Mouse (Mus musculus): Measurements from ENCODE around the gene Prr15l.

The Prr15l gene

GRCm38 (mm10) chr11:96924861-96925260 is 3.0 kb upstream of the Prr15l start:
- no peak for DNase-seq

- no peak for DNase-seq
Measured at GRCm38 (mm10) chr11:96925469-96926148, 2.3 kb upstream of the Prr15l start.

DNA sequence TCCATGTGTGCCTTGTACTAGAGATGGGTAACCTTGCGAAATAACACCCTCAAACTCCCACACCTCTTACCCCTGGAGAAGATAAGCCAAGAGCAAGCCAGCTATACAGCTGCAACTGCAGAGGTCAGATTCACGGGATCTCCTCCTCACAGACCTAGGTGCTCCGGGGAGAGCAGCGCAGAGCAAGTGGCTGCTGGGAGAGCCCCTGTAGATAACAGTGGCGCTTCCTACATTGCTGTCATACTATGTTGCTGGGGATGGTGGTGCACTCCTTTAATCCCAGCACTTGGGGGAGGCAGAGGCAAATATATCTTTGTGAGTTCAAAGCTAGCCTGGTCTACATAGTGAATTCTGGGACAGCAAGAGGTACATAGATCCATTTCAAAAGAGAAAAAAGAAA is 1.3 kb upstream of the Prr15l start:
- no peak for DNase-seq

GRCm38 (mm10) chr11:96928691-96929090 is 787 bp downstream of the Prr15l start:
- no peak for DNase-seq

- DNase-seq, result no peak
Measured at GRCm38 (mm10) chr11:96929096-96929765, 1.3 kb downstream of the Prr15l start.

DNA sequence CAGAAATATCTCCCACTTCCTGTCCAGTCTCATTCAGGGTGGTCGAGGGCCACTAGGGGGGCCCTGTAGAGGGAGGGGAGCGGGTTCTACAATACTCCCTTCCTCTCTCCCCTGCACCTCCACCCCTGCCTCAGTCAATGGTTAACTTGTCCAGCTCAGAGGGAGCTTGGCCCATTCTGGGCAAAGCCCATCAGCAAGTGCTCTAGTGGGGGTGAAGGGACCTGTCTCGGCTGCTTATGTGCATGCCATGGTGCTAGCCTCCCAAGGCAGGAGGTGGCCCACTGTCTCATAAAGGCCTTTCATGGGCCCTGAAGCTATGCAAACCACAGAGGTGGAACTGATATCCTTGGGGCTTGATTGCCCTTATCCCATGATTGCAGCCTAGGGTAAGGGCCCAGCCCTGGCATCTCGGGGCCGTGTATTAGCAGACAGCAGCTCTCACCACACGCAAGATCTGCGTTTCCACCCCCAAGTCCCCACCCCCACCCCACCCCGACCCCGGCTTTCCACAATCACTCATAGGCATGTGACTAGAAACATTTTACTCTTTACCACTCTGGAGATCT is 1.9 kb downstream of the Prr15l start:
- DNase-seq, result no peak

- DNase-seq, result no peak
Measured at GRCm38 (mm10) chr11:96931327-96932062, 3.6 kb downstream of the Prr15l start.

GRCm38 (mm10) chr11:96933562-96934276 is 5.8 kb downstream of the Prr15l start:
- DNase-seq, result no peak

- peak; percentile 52 for DNase-seq
Measured at GRCm38 (mm10) chr11:96934921-96935356, 7.0 kb downstream of the Prr15l start.

- DNase-seq, result no peak
Measured at GRCm38 (mm10) chr11:96935872-96936650, 8.2 kb downstream of the Prr15l start.

DNA sequence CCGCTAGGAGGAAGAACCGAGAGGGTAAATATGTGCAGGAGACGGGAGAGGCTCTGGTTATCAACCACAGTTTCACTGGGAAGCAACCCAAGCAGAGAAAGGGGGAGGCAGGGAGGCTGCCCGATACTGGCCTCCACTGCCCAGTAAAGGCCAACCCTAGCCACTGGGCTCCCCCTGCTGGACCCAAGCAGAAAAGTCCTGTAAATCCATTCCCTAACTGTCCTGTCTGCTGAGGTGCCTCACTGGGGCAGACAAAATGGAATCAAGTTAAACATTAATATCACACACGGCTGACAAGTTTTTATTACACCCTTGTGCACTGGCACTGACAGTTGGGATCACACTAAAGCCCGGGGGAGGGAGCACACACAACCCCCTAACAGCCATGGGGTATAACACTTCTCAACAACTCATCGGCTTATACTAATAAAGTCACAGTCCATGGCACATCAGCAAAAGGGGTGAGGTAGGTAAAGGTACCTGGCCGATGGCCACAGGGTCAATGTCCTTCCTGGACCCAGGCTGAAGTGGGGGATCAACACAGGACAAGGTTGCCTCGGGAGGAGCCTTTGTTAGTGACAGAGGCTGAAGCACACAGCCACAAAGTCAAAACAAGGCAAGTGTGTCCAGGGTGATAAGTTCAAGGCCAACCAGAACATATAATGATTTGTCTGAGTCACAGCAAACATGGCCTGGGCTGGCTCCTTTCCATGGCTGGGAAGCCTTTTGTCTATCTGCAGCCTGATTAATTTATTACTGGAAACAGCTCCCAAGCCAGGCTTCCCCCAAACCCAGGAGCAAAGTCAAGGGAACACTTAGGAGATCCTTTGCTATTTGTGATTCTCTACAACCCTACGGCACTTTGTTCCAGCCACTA is 9.9 kb downstream of the Prr15l start:
- DNase-seq, result no peak

DNA sequence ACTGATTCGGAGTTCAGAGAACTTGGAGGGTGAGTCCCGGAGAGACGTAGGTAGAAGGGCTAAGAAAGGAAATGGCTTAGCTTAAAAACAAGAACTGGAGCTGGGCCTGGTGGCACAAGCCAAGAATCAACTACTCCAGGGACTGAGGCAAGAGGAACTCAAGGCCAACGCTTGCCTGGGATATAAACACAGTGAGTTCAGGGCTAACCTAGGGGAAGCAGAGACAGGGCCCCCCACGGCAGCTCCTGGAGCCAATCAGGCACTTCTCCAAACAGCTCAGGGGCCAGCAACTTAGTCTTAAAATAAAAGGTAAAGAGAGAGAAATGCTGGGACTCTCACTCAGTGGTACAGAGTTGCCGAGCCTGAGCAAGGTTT is 10.5 kb downstream of the Prr15l start:
- DNase-seq, result no peak

DNA sequence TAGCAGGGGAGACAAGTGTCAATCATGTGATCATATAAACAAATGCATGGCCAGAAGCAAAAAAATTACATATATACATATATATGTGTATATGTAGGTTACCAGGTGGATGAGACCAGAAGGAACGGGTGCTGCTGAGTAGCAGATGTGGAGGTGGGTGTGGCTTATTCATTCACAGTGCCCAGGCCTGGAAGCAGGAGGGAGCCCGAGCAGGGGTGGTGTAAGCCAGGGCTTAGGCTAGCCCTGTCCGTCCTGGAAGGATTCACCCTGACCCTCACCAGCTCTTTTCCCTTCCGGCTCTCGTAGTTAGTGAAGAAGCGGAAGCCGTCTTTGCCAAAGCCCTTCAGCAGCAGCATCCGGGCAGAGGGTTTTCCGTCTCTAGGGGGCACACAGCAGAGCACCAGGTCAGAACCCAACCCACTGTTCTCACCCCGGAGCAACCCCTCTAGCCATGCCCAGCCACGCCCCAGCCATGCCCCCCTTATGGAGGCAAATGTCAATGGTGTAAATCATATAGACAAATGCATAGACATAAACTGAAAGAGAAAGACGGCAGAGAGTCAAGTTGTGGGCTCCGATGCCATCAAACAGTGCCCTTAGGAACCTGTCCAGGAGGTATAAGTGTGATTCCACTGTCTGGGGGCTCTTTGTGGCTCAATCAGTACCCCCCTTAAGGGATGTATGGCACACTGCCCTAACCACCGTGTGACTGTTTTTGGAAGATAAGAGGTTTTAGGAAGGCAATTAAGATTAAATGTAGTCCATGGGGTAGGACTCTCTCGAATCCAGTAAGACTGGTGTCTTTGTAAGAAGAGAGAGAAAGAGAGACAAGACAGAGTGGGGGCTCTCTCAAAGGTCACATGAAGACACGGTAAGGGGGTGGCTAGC is 12.9 kb downstream of the Prr15l start:
- no peak for DNase-seq

DNA sequence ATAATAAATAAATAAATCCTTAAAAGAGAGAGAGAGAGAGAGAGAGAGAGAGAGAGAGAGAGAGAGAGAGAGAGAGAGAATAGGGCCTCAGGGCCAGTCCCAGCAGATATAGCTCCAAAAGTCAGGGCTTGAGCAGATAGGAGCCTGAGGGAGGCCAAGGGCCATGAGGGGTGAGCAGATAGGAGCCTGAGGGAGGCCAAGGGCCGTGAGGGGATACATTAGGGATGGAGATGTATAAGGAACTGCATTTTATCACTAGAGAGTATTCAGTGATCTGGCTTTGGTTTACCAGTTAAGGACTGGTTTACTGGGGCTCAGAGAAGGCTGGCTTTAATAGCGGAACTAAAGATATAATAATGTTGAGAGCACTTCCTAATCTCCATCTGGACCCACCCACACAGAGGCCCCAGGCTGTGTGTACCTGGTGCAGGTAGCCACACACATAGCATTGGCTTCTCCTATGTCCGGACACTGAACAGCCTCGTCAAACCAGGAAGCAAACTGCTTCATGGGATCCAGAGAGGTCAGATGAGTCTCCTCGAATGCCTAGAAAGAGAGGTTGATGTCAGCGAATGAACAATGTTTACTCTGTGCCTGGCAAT is 14.2 kb downstream of the Prr15l start:
- no peak for DNase-seq

- peak; percentile 96 for DNase-seq
Measured at GRCm38 (mm10) chr11:96943746-96944304, 15.9 kb downstream of the Prr15l start, which contains the start of gene Pnpo. Pnpo (minus strand) TSS chr11:96943986.

GRCm38 (mm10) chr11:96944844-96945580 is 17.1 kb downstream of the Prr15l start:
- DNase-seq, result no peak

- DNase-seq, result no peak
Measured at GRCm38 (mm10) chr11:96946498-96946897, 18.6 kb downstream of the Prr15l start.

DNA sequence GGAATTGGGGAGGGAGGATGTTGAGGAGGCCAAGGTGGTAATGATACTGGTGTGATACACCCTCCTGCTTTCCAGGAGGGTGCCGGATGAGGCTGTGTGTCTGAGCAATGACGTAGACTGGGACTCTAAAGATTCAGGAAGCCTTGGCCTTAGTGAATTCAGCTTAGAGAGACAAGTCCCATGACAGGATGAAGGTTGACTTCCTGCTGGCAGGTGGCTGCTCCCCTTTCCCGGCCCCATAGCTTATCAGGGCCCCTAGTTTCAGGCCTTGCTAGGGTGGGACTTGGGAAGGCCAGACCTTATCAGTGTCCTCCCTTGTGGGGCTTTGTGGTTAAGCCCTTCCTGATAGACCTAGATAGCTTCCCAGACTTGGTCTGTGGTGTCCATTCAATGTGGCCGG is 19.9 kb downstream of the Prr15l start:
- no peak for DNase-seq
